Mouse (Mus musculus) lung, postnatal 14 days (tissue): Measurements from ENCODE around the gene Olfr126.

ENCODE experiments used
- DNase-seq: peaks from one replicate; pipeline ENCODE4 v3.0.0; 2021

Olfr126 gene

DNA sequence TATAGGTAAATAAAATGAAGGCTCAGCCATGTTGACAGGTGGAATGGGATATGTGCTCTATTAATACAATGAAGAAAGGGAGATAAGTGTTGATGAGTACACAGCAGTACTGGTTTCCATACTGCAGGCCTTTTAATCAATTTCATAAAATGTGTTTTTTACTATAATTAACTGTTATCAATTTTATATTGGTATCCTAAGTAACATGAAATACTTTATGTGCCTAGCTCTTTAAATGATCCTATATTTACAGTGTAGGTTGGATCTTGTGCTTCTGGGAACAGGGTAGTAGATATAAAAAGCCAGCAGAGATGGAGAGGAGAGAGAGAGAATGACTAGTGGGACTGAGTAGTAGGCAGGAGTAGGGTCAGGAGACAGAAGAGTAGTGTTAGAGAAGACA is at the start of gene Olfr126:
TSS of gene Olfr126 (plus strand) at position 301 of the 400 bp plus-strand sequence.
- no peak for DNase-seq

DNA sequence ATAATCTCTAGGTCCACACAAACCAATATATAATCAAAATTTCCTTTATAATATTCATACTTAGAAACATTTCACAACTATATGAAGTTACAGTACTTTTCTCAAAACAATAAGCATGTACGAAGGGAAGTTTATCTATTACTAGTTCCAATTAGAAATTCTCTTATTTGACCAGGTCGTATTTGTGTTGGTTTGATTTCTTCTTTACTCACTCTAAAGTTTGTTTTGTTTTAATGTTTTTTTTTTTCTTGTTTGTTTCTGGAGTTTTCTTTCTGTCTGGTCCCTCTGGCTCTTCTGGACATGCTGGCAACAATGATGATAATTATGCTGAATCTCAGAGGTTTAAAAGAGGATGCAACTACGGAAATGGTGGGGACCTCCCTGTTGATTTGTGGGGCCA is 47.7 kb upstream of the Olfr126 start, which contains the start of gene Olfr124:
TSS of gene Olfr124 (plus strand) at position 301 of the 400 bp plus-strand sequence.
- no peak for DNase-seq

- DNase-seq: no peak
Observed at GRCm38 (mm10) chr17:37832649-37833048, 14.6 kb upstream of the Olfr126 start, which contains the start of gene Olfr125. Gene Olfr125 (plus strand): TSS chr17:37832949.

DNA sequence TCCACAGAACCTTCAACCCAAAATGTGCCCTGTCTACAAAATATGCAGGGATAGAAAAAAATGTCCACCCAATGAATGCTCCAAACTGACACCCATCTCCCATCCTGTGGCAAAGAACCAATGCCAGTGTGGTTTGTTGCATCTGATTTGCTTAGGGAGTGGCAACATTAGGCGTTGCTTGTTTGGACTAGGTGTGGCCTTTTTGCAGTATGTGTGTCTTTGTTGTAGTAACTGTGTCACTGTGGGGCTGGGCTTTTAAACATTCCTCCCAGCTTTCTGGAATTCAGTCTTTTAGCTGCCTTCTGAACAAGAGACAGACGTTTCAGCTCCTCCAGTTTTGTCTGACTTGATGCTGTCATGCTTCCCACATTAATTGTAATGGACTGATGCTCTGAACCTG is 16.6 kb downstream of the Olfr126 start:
- no peak for DNase-seq

DNA sequence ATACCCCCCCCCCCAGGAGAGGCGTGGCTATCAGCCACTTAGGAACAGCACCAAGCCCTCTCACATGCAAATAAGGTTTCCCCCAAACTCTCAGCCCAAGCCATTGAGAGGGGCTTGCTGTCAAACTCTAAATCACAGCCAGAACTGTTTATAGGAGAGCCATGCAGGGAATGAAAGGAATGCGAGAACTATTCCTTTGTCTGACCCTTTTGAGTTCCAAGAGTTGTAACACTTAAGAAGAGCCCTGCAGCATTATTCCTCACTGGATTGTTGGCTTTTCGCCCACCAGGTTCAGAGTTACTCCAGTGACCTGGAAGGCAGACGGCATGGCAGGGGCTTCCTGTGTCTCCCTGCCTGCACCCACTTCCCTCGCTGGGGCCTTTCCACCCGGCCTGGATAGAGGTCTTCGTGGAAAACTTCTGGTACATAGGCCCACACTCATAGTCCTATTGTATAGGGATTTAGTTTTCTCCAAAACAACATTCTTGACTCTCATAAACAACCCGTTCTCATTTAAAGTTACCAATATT is 22.5 kb downstream of the Olfr126 start:
- no peak for DNase-seq

DNA sequence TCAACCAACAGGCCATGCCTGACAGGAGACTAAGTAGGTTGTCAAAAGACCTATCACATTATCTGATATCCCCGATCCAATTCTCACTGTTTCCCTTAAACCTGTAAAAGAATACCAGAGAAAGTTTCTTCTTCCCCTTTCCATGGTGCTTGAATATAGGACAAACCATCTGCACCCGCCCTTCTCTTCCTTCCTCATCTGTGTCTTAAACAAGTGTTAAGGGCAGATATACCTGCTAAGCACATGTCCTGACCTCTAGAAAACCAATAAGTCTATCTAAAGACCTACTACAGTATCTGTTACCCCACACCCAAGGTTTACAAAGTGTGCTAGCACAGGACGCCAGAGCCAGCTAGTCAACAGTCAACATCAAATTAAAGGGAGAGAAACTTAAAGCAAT is 26.5 kb downstream of the Olfr126 start:
- DNase-seq: no peak

GRCm38 (mm10) chr17:37900137-37900536 is 52.9 kb downstream of the Olfr126 start, which contains the start of gene Olfr127:
Gene Olfr127 (plus strand): TSS chr17:37900437.
- no peak for DNase-seq
